Mouse (Mus musculus) olfactory bulb, adult 2 months (tissue): Measurements from ENCODE around the gene Tnfrsf1a. TPM values are rescaled to one million over a fixed set of nuclear protein-coding genes. Genes with fewer than 3 reads are reported as not detected.

Experiments
- H3K27ac ChIP-seq: fragments of 200-500 bp; 2 replicates; pipeline ENCODE4 v1.5.1; 2012; ENCODE audit warnings: low read depth, low read length; ENCODE audit not compliant: insufficient read depth
- H3K4me1 ChIP-seq: fragments of 200-500 bp; 2 replicates; pipeline ENCODE4 v1.6.1; 2012; ENCODE audit warnings: low read length; ENCODE audit not compliant: control insufficient read depth, insufficient read depth
- H3K4me3 ChIP-seq: fragments of 200-500 bp; 2 replicates; pipeline ENCODE4 v1.5.1; 2012; ENCODE audit warnings: mild to moderate bottlenecking, low read depth, low read length, moderate library complexity; ENCODE audit not compliant: insufficient read depth
- CTCF ChIP-seq: fragments of 200-500 bp; IDR thresholded peaks from 2 replicates; pipeline ENCODE4 v1.5.1; 2012; ENCODE audit warnings: low read depth, mild to moderate bottlenecking, low read length, moderate library complexity; ENCODE audit not compliant: insufficient read depth
- POLR2A ChIP-seq: fragments of 200-500 bp; IDR thresholded peaks from 2 replicates; pipeline ENCODE4 v1.6.1; 2012; ENCODE audit warnings: mild to moderate bottlenecking, low read depth, low read length, moderate library complexity; ENCODE audit not compliant: insufficient read depth
- WGBS: fragments of 180-500 bp; shearing (Covaris S2); methylation state at CpG from one replicate; pipeline ENCODE4 v1.1.7; 2018; 5-methylcytosine and 5-hydroxymethylcytosine counted together
- polyA plus RNA-seq: library from polyadenylated mRNA; stranded (reverse); fragments of >200 nt; gene quantifications from 2 replicates; pipeline ENCODE4 v1.2.4, GENCODE M21; 2012; ENCODE audit warnings: low replicate concordance; ENCODE audit not compliant: missing spikeins, insufficient read depth, insufficient read length

Gene Tnfrsf1a
- polyA plus RNA-seq, 1 experiment, result not detected

DNA sequence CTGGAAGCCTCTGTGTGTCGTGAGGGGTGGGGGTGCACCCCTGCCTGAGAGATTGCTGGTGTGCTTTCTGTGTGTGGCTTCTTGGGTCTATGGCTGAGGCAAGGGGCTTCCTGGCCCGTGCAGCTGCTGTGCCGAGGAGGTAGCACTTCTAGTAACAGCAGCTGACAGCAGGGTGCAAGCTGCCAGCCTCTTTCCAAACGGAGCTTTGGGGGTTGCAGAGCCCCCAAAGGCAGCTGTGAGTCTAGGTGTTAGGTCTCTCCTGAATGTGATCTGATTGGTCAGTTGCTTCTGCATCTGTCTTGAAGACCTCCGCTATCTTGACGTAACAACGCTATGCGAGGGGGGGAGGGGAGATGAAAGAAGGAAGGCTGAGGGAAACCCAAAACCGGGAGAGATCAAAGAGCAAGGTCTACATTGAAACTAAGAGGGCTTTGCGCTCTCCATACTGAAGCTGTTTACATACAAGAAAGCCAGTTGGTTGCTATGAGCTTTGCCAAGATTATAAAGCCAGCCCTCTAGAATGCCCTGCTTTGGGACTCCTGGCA lies 6.1 kb downstream of the Tnfrsf1a start:
- 21% methylated on average over 10 of the region's 10 CpGs for WGBS
- H3K4me3 ChIP-seq, result no peak overlapping the region
- no peak for TF ChIP-seq CTCF
- TF ChIP-seq POLR2A, result no peak
- H3K27ac ChIP-seq, result no peak overlapping the region
- peaks cover 37% of the 10 kb centered on the region for H3K4me1 ChIP-seq

DNA sequence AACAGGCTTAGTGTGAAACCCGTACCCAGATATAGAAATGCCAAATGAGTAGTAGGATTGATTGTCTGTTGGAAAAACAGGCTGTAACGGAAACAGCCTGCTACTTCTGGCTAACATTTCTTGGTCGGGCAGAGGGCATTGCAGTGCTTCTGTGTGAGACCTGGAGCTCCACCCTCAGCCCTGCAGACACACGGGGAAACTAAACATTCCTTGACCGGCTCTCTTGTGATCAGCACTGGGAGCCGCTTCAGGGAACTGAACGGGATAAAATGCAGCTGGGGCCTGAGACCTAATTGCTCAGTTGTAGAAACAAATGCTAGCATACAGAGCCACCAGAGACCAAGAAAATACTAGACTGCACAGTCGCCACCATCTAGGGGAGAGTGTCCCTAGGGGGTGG lies 7.1 kb downstream of the Tnfrsf1a start:
- no peak for TF ChIP-seq POLR2A
- no peak for TF ChIP-seq CTCF
- H3K4me3 ChIP-seq, result no peak overlapping the region
- H3K27ac ChIP-seq, result no peak overlapping the region
- H3K4me1 ChIP-seq, result peaks cover 36% of the 10 kb centered on the region
- 67% methylated on average over 8 of the region's 8 CpGs for WGBS

DNA sequence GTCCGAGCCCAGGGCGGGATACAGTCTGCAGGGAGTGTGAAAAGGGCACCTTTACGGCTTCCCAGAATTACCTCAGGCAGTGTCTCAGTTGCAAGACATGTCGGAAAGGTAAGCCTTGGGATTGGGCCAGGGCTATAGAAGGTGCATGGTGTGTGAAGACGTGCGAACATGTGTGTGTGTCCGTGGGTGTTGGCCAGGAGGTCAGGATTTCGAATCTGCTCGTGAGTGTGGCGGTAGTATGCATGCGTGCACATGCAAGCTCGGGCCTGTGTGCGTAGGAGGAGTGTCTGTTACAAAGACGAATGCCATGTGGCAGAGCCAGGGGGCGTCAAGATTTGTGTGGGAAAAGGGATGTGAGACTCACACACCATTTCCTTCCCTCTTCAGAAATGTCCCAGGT lies 8.2 kb downstream of the Tnfrsf1a start:
- TF ChIP-seq POLR2A, result no peak
- no peak for TF ChIP-seq CTCF
- WGBS, result 93% methylated on average over 15 of the region's 15 CpGs

DNA sequence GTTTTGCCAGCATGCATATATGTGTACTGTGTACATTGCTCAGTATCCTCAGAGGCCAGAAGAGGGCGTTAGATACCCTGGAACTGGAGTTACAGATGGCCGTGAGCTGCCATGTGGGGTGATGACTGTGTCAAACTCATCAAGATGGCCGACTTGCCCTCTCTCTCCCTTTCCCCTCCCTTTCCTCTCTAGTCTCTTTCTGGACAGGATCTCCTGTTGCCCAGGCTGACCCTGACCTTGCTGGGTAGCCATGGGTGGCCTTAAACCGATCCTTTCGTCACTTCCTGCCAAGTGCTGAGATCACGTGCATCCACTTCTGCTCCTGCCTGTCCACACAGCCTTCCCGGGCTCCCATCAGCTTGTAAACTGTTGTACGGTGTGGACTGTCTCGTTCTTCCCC lies 10.8 kb downstream of the Tnfrsf1a start:
- 73% methylated on average over 9 of the region's 9 CpGs for WGBS
- no peak overlapping the region for H3K4me3 ChIP-seq
- peaks cover 32% of the 10 kb centered on the region for H3K4me1 ChIP-seq
- H3K27ac ChIP-seq, result no peak overlapping the region
- TF ChIP-seq POLR2A (no peak), CTCF (no peak)

More for the DNA sequence above, 8.2 kb downstream of the Tnfrsf1a start:
- no peak overlapping the region for H3K27ac ChIP-seq
- H3K4me3 ChIP-seq, result no peak overlapping the region
- H3K4me1 ChIP-seq, result peaks cover 38% of the 10 kb centered on the region

DNA sequence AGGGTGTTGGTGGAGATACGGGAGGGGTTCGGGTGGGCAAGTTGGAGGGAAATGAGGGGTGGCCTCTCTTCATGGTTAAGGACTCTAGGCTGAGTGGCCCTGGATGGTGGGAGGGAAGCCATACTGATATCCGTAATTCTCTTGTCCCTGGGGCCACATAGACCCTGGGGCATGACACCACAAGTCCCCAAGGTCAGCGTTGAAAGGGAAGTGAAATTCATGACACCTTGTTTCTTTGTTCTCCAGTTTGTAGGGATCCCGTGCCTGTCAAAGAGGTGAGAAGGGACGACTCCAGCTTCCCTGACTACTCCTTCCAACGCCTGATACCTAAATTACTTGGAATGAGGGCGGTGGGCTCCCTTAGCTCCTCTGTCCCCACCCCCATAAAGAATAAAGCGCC lies 11.7 kb downstream of the Tnfrsf1a start:
- WGBS, result 83% methylated on average over 9 of the region's 9 CpGs
- no peak overlapping the region for H3K27ac ChIP-seq
- H3K4me1 ChIP-seq, result peaks cover 25% of the 10 kb centered on the region
- TF ChIP-seq CTCF (no peak), POLR2A (no peak)
- H3K4me3 ChIP-seq, result no peak overlapping the region

DNA sequence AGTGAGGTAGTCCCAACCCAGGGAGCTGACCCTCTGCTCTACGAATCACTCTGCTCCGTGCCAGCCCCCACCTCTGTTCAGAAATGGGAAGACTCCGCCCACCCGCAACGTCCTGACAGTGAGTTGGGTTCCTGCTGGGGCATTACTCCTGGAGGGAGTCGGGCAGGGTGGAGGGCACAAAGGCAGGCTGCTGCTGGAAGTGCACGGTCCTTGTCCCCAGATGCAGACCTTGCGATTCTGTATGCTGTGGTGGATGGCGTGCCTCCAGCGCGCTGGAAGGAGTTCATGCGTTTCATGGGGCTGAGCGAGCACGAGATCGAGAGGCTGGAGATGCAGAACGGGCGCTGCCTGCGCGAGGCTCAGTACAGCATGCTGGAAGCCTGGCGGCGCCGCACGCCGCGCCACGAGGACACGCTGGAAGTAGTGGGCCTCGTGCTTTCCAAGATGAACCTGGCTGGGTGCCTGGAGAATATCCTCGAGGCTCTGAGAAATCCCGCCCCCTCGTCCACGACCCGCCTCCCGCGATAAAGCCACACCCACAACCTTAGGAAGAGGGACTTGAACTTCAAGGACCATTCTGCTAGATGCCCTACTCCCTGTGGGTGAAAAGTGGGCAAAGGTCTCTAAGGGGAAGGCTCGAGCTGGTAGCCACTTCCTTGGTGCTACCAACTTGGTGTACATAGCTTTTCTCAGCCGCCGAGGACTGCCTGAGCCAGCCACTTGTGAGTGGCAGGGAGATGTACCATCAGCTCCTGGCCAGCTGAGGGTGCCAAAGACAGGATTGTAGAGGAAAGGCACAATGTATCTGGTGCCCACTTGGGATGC lies 12.5 kb downstream of the Tnfrsf1a start:
- 25% methylated on average over 38 of the region's 38 CpGs for WGBS
- TF ChIP-seq CTCF, result no peak; the same call in 1 of the 2 replicates
- no peak for TF ChIP-seq POLR2A
- H3K27ac ChIP-seq, result no peak overlapping the region
- H3K4me3 ChIP-seq, result no peak overlapping the region
- peaks cover 24% of the 10 kb centered on the region for H3K4me1 ChIP-seq

DNA sequence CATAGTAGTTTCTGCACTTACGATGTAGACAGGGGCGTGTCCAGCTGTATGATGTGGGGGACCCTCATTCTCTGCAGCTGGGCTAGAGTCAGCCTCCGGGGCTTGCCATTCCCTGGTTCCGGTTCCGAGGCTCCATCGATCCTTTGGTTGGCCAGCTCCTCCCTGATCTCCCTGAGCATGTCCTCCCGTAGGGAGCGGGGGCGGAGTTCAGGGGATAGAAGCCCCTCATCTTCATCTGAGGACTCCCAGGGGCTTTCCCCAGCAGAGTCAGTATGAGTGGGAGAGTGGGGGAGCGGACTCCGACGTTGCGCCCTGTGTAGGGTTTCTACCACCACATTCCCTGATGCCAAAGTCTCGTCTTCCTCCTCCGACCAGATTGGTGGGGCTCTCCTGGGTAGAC lies 13.9 kb downstream of the Tnfrsf1a start:
- TF ChIP-seq POLR2A, result no peak
- TF ChIP-seq CTCF, result no peak
- H3K27ac ChIP-seq, result no peak overlapping the region
- 31% methylated on average over 15 of the region's 15 CpGs for WGBS
- no peak overlapping the region for H3K4me3 ChIP-seq
- H3K4me1 ChIP-seq, result peaks cover 24% of the 10 kb centered on the region

DNA sequence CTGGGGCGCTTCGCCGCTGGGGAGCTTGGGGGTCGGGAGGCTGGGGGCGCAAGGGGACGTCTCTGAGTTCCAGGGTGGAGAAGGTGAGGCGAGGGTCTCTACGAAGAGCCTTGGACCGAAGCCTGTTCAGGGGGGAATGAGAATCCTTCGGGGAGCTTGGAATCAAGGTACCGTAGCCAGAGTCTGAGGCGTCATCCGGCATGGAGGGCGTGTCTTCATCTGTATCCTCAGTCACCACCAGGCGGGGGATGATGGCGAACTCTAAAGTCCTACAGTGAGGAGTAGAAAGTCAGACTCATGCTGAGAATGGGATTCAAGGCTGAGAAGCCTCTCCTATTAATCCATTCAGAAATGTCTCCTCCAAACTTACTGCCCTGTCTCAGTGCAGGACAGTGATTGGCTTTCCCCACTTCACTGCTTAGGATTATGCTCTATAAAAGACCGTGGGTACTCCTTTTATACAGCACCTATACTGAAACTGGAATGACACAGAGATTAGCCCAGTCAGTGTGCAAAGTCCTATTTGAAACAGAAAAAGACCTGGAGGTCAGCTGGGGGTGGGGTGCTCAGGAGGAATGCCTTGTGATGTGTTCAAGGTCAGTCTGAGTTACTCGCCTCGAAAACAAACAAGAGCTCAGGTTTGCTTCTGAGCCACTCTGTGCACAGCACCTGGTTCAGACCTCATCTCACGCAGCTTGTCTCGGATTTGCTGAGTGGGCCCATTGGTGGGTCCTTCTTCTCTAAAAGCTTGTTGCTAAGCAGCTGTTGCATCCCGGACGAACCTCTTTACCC lies 14.5 kb downstream of the Tnfrsf1a start:
- TF ChIP-seq POLR2A, result no peak
- TF ChIP-seq CTCF, result no peak
- Histone ChIP-seq H3K27ac (no peak overlapping the region), H3K4me3 (no peak overlapping the region), H3K4me1 (peaks cover 24% of the 10 kb centered on the region)
- 25% methylated on average over 23 of the region's 23 CpGs for WGBS

DNA sequence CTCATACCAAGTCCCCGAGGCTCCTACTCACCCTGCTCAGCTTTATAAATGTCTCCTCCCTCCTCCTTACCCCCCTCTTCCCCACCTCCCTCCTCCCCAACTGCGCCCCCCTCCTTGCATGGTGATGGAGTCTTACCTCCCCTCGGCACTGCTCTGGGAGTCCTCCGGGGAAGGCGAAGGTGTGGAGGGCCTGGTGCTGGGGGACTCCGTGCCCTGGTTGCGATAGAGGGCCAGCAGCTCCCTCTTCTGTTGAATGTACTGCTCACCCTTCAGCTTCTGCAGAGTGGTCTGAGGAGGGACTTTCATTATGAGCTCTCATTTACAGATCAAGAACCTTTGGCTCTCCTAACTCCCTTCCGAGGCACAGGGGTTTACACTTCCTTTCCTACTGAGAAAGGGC lies 15.3 kb downstream of the Tnfrsf1a start:
- TF ChIP-seq CTCF (no peak), POLR2A (no peak)
- no peak overlapping the region for H3K4me3 ChIP-seq
- 8% methylated on average over 8 of the region's 8 CpGs for WGBS
- H3K27ac ChIP-seq, result no peak overlapping the region
- H3K4me1 ChIP-seq, result peaks cover 24% of the 10 kb centered on the region

DNA sequence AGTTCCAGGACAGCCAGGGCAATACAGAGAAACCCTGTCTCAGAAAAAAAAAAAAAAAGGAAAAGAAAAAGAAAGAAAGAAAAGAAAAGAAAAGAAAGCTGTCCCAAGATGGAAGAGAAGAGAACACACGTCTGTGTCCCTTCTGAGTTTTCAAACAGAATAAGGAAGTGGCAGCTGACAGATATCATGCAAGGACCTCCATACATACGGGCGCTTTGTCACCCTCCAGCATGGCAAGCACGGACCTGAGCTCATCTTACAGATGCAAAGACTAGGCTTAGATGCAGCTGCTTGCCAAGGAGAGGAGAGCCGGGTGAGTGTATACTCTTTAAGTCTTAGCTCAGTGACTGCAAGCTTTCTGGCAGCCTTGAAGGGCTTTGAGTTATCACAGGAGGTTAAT lies 16.4 kb downstream of the Tnfrsf1a start:
- 90% methylated on average over 5 of the region's 5 CpGs for WGBS
- Histone ChIP-seq H3K4me1 (peaks cover 24% of the 10 kb centered on the region), H3K27ac (no peak overlapping the region), H3K4me3 (no peak overlapping the region)
- TF ChIP-seq POLR2A (no peak), CTCF (no peak)
